Mouse (Mus musculus): ENCODE data around the gene Cnr2.

DNA sequence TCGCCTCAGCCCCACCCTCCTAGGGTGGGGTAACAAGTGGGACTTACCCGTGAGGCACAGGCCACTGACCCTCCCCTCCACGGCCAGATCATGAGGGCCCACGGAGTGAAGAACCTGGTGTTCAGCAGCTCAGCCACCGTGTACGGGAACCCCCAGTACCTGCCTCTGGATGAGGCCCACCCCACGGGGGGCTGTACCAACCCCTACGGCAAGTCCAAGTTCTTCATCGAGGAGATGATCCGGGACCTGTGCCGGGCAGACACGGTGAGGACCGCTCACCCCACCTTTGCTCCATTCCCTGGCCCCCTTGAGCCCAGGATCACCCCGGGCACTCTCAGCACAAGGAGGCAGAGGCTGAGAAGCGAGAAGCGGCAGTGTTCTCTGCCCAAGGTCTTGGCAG is 71.1 kb downstream of the Cnr2 start:
- TF ChIP-seq POLR2A (IDR thresholded peaks at IDR 0.05; ENCODE audit: low read depth, low read length) (no peak), CTCF (IDR thresholded peaks at IDR 0.05; ENCODE audit: borderline replicate concordance, insufficient read depth, low read length) (no peak)
